Comparison of ENCODE assay signal across 8 mouse cellular contexts in the genomic region with DNA sequence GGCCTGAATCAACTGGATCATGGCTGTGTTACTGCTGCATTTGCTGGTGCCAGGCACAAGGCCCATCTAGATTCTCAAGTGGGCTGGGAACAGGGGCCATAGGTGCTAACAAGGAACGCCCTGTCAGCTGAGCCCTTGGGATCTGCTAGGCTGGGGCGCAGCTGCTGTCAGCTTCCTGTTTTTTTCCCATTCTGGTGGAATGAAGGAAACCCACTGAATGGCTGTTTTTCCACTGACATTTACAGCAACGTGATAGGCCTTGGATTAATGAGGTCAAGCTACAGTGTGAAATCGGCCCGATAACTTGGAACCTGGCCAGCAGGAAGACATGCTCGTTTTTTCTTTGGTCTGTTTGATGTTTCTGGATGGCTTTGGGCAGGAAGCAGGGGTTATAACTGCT. TPM values are rescaled to one million over a fixed set of nuclear protein-coding genes. Genes with fewer than 3 reads are reported as not detected.
A peak's percentile ranks its signal among the peaks of the same experiment; 100 is the strongest.
DNase-seq lines count a peak whose midpoint lies in the region; ATAC-seq and TF ChIP-seq lines count a peak whose summit lies in the region.

No protein-coding gene starts in this region.

- no peaks in the 10 kb centered on the region for H3K36me3 ChIP-seq in liver, embryonic 15.5 days (replicated peaks)
- no peaks in the 10 kb centered on the region for H3K36me3 ChIP-seq in heart, embryonic 13.5 days
- H3K36me3 ChIP-seq in kidney, embryonic 15.5 days = no peaks in the 10 kb centered on the region
- no peaks in the 10 kb centered on the region for H3K36me3 ChIP-seq in midbrain, embryonic 14.5 days (ENCODE audit: control insufficient read depth, insufficient read depth, low read length)

- H3K4me2 ChIP-seq in liver, embryonic 15.5 days = no peak overlapping the region
- H3K4me2 ChIP-seq in heart, embryonic 13.5 days = no peak overlapping the region; the same call in 1 of the 2 replicates
- 0 out of 2 replicates have a peak overlapping the region, but pooled peaks have one; percentile 5 for H3K4me2 ChIP-seq in kidney, embryonic 15.5 days
- no peak overlapping the region for H3K4me2 ChIP-seq in midbrain, embryonic 14.5 days (ENCODE audit: low read length)

- H3K4me3 ChIP-seq in liver, embryonic 15.5 days (replicated peaks) = no peak overlapping the region
- H3K4me3 ChIP-seq in bone marrow, adult 2 months (replicated peaks; ENCODE audit: control insufficient read depth, low read depth, low read length) = no peak overlapping the region
- H3K4me3 ChIP-seq in heart, embryonic 13.5 days = no peak overlapping the region
- H3K4me3 ChIP-seq in kidney, embryonic 15.5 days (replicated peaks) = no peak overlapping the region
- H3K4me3 ChIP-seq in midbrain, embryonic 14.5 days (replicated peaks; ENCODE audit: low read depth, low read length) = no peak overlapping the region

- H3K9ac ChIP-seq in liver, embryonic 15.5 days = no peak overlapping the region
- H3K9ac ChIP-seq in heart, embryonic 13.5 days = no peak overlapping the region
- H3K9ac ChIP-seq in kidney, embryonic 15.5 days = no peak overlapping the region
- no peak overlapping the region for H3K9ac ChIP-seq in midbrain, embryonic 14.5 days (replicated peaks; ENCODE audit: low read length)

- no peaks in the 10 kb centered on the region for H3K9me3 ChIP-seq in liver, embryonic 15.5 days (replicated peaks)
- H3K9me3 ChIP-seq in heart, embryonic 13.5 days = no peaks in the 10 kb centered on the region
- H3K9me3 ChIP-seq in kidney, embryonic 15.5 days (replicated peaks) = no peaks in the 10 kb centered on the region
- no peaks in the 10 kb centered on the region for H3K9me3 ChIP-seq in midbrain, embryonic 14.5 days (ENCODE audit: control insufficient read depth, low read length)

- TF ChIP-seq POLR2A in bone marrow, adult 2 months (IDR thresholded peaks at IDR 0.05; ENCODE audit: borderline replicate concordance, control insufficient read depth, low read depth, low read length) = no peak

- DNase-seq in liver = no peak
- peak; percentile 82 for DNase-seq in midbrain, embryonic 14.5 days
- no peak for DNase-seq in layer of hippocampus, postnatal 14 days (ENCODE audit: low spot score in 2 of 2)
- DNase-seq in layer of hippocampus, postnatal 10 days (ENCODE audit: low spot score in 2 of 2) = no peak

- TF ChIP-seq CTCF in bone marrow, adult 2 months (IDR thresholded peaks at IDR 0.05; ENCODE audit: control insufficient read depth, insufficient read depth, low read length) = no peak

- ATAC-seq in liver, embryonic 15.5 days (ENCODE audit: insufficient read depth) = 0 out of 2 replicates have a peak, but pooled peaks have one; percentile 18
- no peak for ATAC-seq in heart, embryonic 13.5 days (ENCODE audit: extremely low read depth, insufficient number of reproducible peaks, low FRiP score, low TSS enrichment)
- no peak; the same call in 1 of the 2 replicates for ATAC-seq in kidney, embryonic 15.5 days (replicated peaks; ENCODE audit: low FRiP score)
- ATAC-seq in midbrain, embryonic 14.5 days (ENCODE audit: low FRiP score, low TSS enrichment) = peak; percentile 46; the same call in 1 of the 2 replicates

- H3K27ac ChIP-seq in liver, embryonic 15.5 days (replicated peaks) = no peak overlapping the region
- H3K27ac ChIP-seq in bone marrow, adult 2 months (ENCODE audit: control insufficient read depth, insufficient read depth, low read depth, low read length, poor library complexity) = peak overlapping the region; percentile 17; the same call in 1 of the 2 replicates
- peak overlapping the region; percentile 81 for H3K27ac ChIP-seq in heart, embryonic 13.5 days (replicated peaks)
- H3K27ac ChIP-seq in kidney, embryonic 15.5 days = peak overlapping the region; percentile 76
- peak overlapping the region; percentile 66 for H3K27ac ChIP-seq in midbrain, embryonic 14.5 days (replicated peaks; ENCODE audit: low read depth, low read length)

- 19% methylated on average over 6 of the region's 6 CpGs for WGBS in liver, embryonic 15.5 days (ENCODE audit: insufficient replicate concordance)
- WGBS in bone marrow, adult 2 months = 14% methylated on average over 6 of the region's 6 CpGs
- 35% methylated on average over 6 of the region's 6 CpGs for WGBS in heart, embryonic 13.5 days
- 3% methylated on average over 6 of the region's 6 CpGs for WGBS in kidney, embryonic 15.5 days
- WGBS in midbrain, embryonic 14.5 days = 6% methylated on average over 6 of the region's 6 CpGs

- H3K27me3 ChIP-seq in liver, embryonic 15.5 days = peaks cover 27% of the 10 kb centered on the region
- peaks cover 35% of the 10 kb centered on the region for H3K27me3 ChIP-seq in heart, embryonic 13.5 days (replicated peaks)
- H3K27me3 ChIP-seq in kidney, embryonic 15.5 days = peaks cover 32% of the 10 kb centered on the region
- 0 out of 2 replicates have a peak, but pooled peaks cover 5% of the 10 kb centered on the region for H3K27me3 ChIP-seq in midbrain, embryonic 14.5 days (ENCODE audit: control insufficient read depth, insufficient read depth, low read length)

- no peaks in the 10 kb centered on the region; the same call in 1 of the 2 replicates for H3K4me1 ChIP-seq in liver, embryonic 15.5 days (replicated peaks)
- peaks cover 5% of the 10 kb centered on the region for H3K4me1 ChIP-seq in bone marrow, adult 2 months (ENCODE audit: control insufficient read depth, insufficient read depth, low read length)
- peaks cover 50% of the 10 kb centered on the region for H3K4me1 ChIP-seq in heart, embryonic 13.5 days
- peaks cover 66% of the 10 kb centered on the region for H3K4me1 ChIP-seq in kidney, embryonic 15.5 days
- peaks cover 38% of the 10 kb centered on the region for H3K4me1 ChIP-seq in midbrain, embryonic 14.5 days (ENCODE audit: control insufficient read depth, insufficient read depth, low read length)

RNA-seq across cellular contexts. Expression of a gene that starts 7.6 kb away (rescaled TPM):
- polyA plus RNA-seq in liver, embryonic 15.5 days (2015; fragmentation: Nextera tagmentation; extraction: Ambion mirVana) = 1.2 and 1.6 TPM in 2 replicates
- polyA plus RNA-seq in bone marrow, adult 2 months (2011; ENCODE audit: insufficient read depth, insufficient read length, low replicate concordance, missing spikeins) = 3.8 and 5.3 TPM in 2 replicates
- 4.5 and 4.9 TPM in 2 replicates for polyA plus RNA-seq in heart, embryonic 13.5 days (2015; fragmentation: Nextera tagmentation; extraction: Ambion mirVana)
- 14.9 and 15.3 TPM in 2 replicates for polyA plus RNA-seq in kidney, embryonic 15.5 days (2015; fragmentation: Nextera tagmentation; extraction: Ambion mirVana)
- polyA plus RNA-seq in midbrain, embryonic 14.5 days (2014; fragmentation: Nextera tagmentation; extraction: Ambion mirVana) = 16.1 and 21.0 TPM in 2 replicates
- 10 to 100 TPM; 97.4 to 97.9 TPM for total RNA-seq in layer of hippocampus, postnatal 14 days (2021)
- 10 to 100 TPM; 63.1 to 68.0 TPM for total RNA-seq in layer of hippocampus, postnatal 10 days (2021)

RNA-seq across cellular contexts. Expression of a gene that starts 48.1 kb away (rescaled TPM):
- polyA plus RNA-seq in liver, embryonic 15.5 days (2015; fragmentation: Nextera tagmentation; extraction: Ambion mirVana) = 5.1 and 5.3 TPM in 2 replicates
- 10.9 and 12.9 TPM in 2 replicates for polyA plus RNA-seq in bone marrow, adult 2 months (2011; ENCODE audit: insufficient read depth, insufficient read length, low replicate concordance, missing spikeins)
- 7.2 and 7.6 TPM in 2 replicates for polyA plus RNA-seq in heart, embryonic 13.5 days (2015; fragmentation: Nextera tagmentation; extraction: Ambion mirVana)
- 10.9 and 12.3 TPM in 2 replicates for polyA plus RNA-seq in kidney, embryonic 15.5 days (2015; fragmentation: Nextera tagmentation; extraction: Ambion mirVana)
- 13.9 and 14.8 TPM in 2 replicates for polyA plus RNA-seq in midbrain, embryonic 14.5 days (2014; fragmentation: Nextera tagmentation; extraction: Ambion mirVana)
- 10 to 100 TPM; 10.2 to 10.9 TPM for total RNA-seq in layer of hippocampus, postnatal 14 days (2021)
- total RNA-seq in layer of hippocampus, postnatal 10 days (2021) = 10 to 100 TPM; 10.3 to 11.9 TPM

Comparison
In these comparisons a context has a peak if more than half of its experiments do, and no peak if none do; other contexts are left out.
1. ATAC-seq: peak in liver, embryonic 15.5 days (single experiment) and midbrain, embryonic 14.5 days (single experiment); none in heart, embryonic 13.5 days (single experiment) and kidney, embryonic 15.5 days (single experiment).